Mouse (Mus musculus) spleen, adult 2 months (tissue): Measurements from ENCODE around the gene Tap2. TPM values are rescaled to one million over a fixed set of nuclear protein-coding genes. Genes with fewer than 3 reads are reported as not detected.

Experiments
- DNase-seq, 2 experiments: peaks; one replicate each; pipeline versions ENCODE4 v3.0.0 to v3.0.0-alpha.2; 2012 to 2021; ENCODE audit warnings: low spot score in 2 of 2, low read depth in 1 of 2
- H3K27ac ChIP-seq: fragments of 200-500 bp; 2 replicates; pipeline ENCODE4 v1.5.1; 2012; ENCODE audit warnings: low read length, inconsistent platforms; ENCODE audit not compliant: insufficient read depth
- H3K27me3 ChIP-seq: fragments of 200-500 bp; 2 replicates; pipeline ENCODE4 v1.6.1; 2012; ENCODE audit warnings: mild to moderate bottlenecking, moderate library complexity, low read length, inconsistent platforms; ENCODE audit not compliant: control insufficient read depth, insufficient read depth
- H3K36me3 ChIP-seq: fragments of 200-500 bp; 2 replicates; pipeline ENCODE4 v1.6.1; 2012; ENCODE audit warnings: mild to moderate bottlenecking, low read length, inconsistent platforms; ENCODE audit not compliant: control insufficient read depth, insufficient read depth
- H3K4me1 ChIP-seq: fragments of 200-500 bp; 2 replicates; pipeline ENCODE4 v1.6.1; 2011; ENCODE audit warnings: inconsistent platforms; ENCODE audit not compliant: control insufficient read depth, insufficient read depth, insufficient read length
- H3K4me3 ChIP-seq: fragments of 200-500 bp; 2 replicates; pipeline ENCODE4 v1.5.1; 2011; ENCODE audit warnings: mild to moderate bottlenecking, inconsistent platforms; ENCODE audit not compliant: insufficient read depth, insufficient read length; ENCODE audit errors: extremely low read depth
- CTCF ChIP-seq: fragments of 200-500 bp; IDR thresholded peaks from 2 replicates; pipeline ENCODE4 v1.5.1; 2011; ENCODE audit warnings: mild to moderate bottlenecking, inconsistent platforms; ENCODE audit not compliant: insufficient read depth, insufficient read length, insufficient replicate concordance; ENCODE audit errors: extremely low read depth
- POLR2A ChIP-seq: fragments of 200-500 bp; IDR thresholded peaks from 2 replicates; pipeline ENCODE4 v1.6.1; 2011; ENCODE audit warnings: low read depth, low read length, inconsistent platforms
- whole genome bisulfite sequencing: fragments of 180-500 bp; shearing (Covaris S2); methylation state at CpG from one replicate; pipeline ENCODE4 v1.1.7; 2018; 5-methylcytosine and 5-hydroxymethylcytosine counted together
- polyA plus RNA-seq: library from polyadenylated mRNA; depleted of rRNA; stranded (reverse); fragments of >200 nt; gene quantifications from 2 replicates; pipeline ENCODE4 v1.2.3, GENCODE M21; 2012

The Tap2 gene
- polyA plus RNA-seq, 1 experiment, result 83.0 TPM

- Histone ChIP-seq H3K27ac (peak overlapping the region; percentile 91), H3K4me3 (peak overlapping the region; percentile 89), H3K36me3 (peaks cover 25% of the 10 kb centered on the region), H3K27me3 (no peaks in the 10 kb centered on the region), H3K4me1 (peaks cover 16% of the 10 kb centered on the region)
- under 1% methylated on average over 11 of the region's 11 CpGs for WGBS
- no peak for DNase-seq
- TF ChIP-seq CTCF (no peak), POLR2A (no peak)
These were observed 4.8 kb upstream of the Tap2 start for GRCm38 (mm10) chr17:34198521-34198912.

DNA sequence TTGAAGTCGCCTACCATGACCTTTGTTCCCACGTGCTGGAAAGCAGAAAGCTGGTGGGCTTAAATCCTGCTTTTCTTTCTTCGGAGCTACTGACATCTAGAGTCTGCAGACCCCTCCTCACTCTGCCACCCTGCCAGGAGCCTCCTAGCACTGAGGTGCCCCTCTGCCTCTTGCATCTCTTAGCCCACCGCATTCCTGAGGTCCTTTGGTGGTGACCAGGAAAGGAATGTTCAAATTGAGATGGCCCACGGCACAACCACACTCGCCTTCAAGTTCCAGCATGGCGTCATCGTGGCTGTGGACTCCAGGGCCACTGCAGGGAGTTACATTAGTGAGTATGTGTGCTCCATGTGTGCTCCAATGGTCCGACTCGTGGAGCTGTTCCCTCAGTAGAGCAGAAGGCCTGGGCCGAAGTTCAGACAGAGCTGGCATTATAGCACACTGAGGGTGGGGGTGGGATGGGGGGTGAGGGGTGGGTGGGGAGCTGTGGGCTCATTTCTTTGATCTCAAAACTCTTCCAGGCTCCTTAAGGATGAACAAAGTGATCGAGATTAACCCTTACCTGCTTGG is 4.2 kb upstream of the Tap2 start:
- Histone ChIP-seq H3K4me3 (peak overlapping the region; percentile 89), H3K27me3 (no peaks in the 10 kb centered on the region), H3K4me1 (peaks cover 22% of the 10 kb centered on the region), H3K27ac (peak overlapping the region; percentile 91), H3K36me3 (peaks cover 19% of the 10 kb centered on the region)
- no peak for TF ChIP-seq POLR2A
- no peak for TF ChIP-seq CTCF
- no peak for DNase-seq
- WGBS, result 28% methylated on average over 12 of the region's 12 CpGs

GRCm38 (mm10) chr17:34200047-34200446 is 3.3 kb upstream of the Tap2 start:
- no peak for TF ChIP-seq CTCF
- TF ChIP-seq POLR2A, result no peak
- peaks cover 15% of the 10 kb centered on the region for H3K36me3 ChIP-seq
- H3K4me3 ChIP-seq, result no peak overlapping the region
- H3K27ac ChIP-seq, result no peak overlapping the region
- DNase-seq, result no peak
- no peaks in the 10 kb centered on the region for H3K27me3 ChIP-seq
- WGBS, result 89% methylated on average over 10 of the region's 10 CpGs
- peaks cover 22% of the 10 kb centered on the region for H3K4me1 ChIP-seq

- Histone ChIP-seq H3K4me1 (peaks cover 25% of the 10 kb centered on the region), H3K4me3 (no peak overlapping the region), H3K27ac (peak overlapping the region; percentile 62), H3K27me3 (no peaks in the 10 kb centered on the region), H3K36me3 (peaks cover 13% of the 10 kb centered on the region)
- no peak for DNase-seq
- no peak for TF ChIP-seq POLR2A
- no peak for TF ChIP-seq CTCF
- WGBS, result 74% methylated on average over 16 of the region's 16 CpGs
These were observed 2.4 kb upstream of the Tap2 start for GRCm38 (mm10) chr17:34200772-34201505.

GRCm38 (mm10) chr17:34201506-34202055 is 1.7 kb upstream of the Tap2 start:
- H3K27ac ChIP-seq, result peak overlapping the region; percentile 62
- H3K4me1 ChIP-seq, result peaks cover 26% of the 10 kb centered on the region
- TF ChIP-seq POLR2A (no peak), CTCF (no peak)
- peaks cover 14% of the 10 kb centered on the region for H3K36me3 ChIP-seq
- no peaks in the 10 kb centered on the region for H3K27me3 ChIP-seq
- no peak overlapping the region for H3K4me3 ChIP-seq
- DNase-seq, result no peak
- 55% methylated on average over 7 of the region's 7 CpGs for WGBS

DNA sequence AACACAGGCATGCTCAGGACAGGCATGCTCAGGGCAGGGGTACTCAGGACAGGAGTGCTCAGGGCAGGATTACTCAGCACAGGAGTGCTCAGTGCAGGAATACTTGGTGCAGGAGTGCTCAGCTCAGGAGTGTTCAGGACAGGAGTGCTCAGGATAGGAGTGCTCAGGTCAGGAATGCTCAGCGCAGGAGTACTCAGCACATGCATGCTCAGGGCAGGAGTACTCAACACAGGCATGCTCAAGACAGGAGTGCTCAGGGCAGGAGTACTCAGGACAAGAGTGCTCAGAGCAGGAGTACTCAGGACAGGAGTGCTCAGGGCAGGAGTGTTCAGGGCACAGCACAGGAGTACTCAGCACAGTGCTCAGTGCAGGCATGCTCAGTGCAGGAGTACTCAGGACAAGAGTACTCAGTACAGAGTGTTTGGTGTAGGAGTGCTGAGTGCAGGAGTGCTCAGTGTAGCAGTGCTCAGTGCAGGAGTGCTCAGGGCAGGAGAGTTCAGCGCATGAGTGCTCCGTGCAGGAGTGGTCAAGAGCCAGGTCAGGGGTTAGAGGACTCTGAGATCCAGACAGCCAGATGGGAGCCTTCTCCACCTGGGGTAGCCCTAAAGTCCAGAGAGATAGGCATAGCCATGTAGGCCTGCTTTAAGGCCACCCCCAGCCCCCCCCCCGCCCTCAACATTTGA is 426 bp upstream of the Tap2 start:
- Histone ChIP-seq H3K4me3 (no peak overlapping the region), H3K27ac (peak overlapping the region; percentile 33; the same call in 1 of the 2 replicates), H3K27me3 (no peaks in the 10 kb centered on the region), H3K4me1 (peaks cover 32% of the 10 kb centered on the region), H3K36me3 (peaks cover 14% of the 10 kb centered on the region)
- 91% methylated on average over 4 of the region's 4 CpGs for WGBS
- no peak for DNase-seq
- TF ChIP-seq CTCF, result no peak
